Mouse (Mus musculus) lung, postnatal 0 days (tissue): Measurements from ENCODE around the gene Krt6a. TPM values are rescaled to one million over a fixed set of nuclear protein-coding genes. Genes with fewer than 3 reads are reported as not detected.
"Not testable (repeated sequence)": the region's sequence is repeated elsewhere in the genome, so short reads cannot be mapped to it uniquely, and the experiment has no call there.

Source experiments
- ATAC-seq: fragments of 200-750 bp; cut with Nextera tagmentation; 2 replicates; pipeline ENCODE4 v1.8.0; 2017; ENCODE audit warnings: moderate library complexity
- DNase-seq: peaks from one replicate; pipeline ENCODE4 v3.0.0-alpha.2; 2016; ENCODE audit warnings: low spot score
- H3K27ac ChIP-seq: fragments of 300-500 bp; sonication (generic); 2 replicates; pipeline ENCODE4 v1.5.1; 2014; ENCODE audit warnings: antibody characterized with exemption, mild to moderate bottlenecking, low read length, mixed read lengths
- H3K27me3 ChIP-seq: fragments of 300-500 bp; sonication (generic); replicated peaks from 2 replicates; pipeline ENCODE4 v1.6.1; 2014; ENCODE audit warnings: low read length, mixed read lengths; ENCODE audit not compliant: insufficient read depth
- H3K36me3 ChIP-seq: fragments of 300-500 bp; sonication (generic); 2 replicates; pipeline ENCODE4 v1.6.1; 2014; ENCODE audit warnings: low read length, mixed read lengths; ENCODE audit not compliant: insufficient read depth
- H3K4me1 ChIP-seq: fragments of 300-500 bp; sonication (generic); 2 replicates; pipeline ENCODE4 v1.6.1; 2014; ENCODE audit warnings: antibody characterized with exemption, low read depth, low read length, mixed read lengths; ENCODE audit not compliant: insufficient read depth
- H3K4me2 ChIP-seq: fragments of 300-500 bp; sonication (generic); replicated peaks from 2 replicates; pipeline ENCODE4 v1.6.1; 2014; ENCODE audit warnings: low read depth, mild to moderate bottlenecking, low read length, moderate library complexity, mixed read lengths
- H3K4me3 ChIP-seq: fragments of 300-500 bp; sonication (generic); 2 replicates; pipeline ENCODE4 v1.5.1; 2014; ENCODE audit warnings: low read depth, low read length
- H3K9ac ChIP-seq: fragments of 300-500 bp; sonication (generic); replicated peaks from 2 replicates; pipeline ENCODE4 v1.6.1; 2014; ENCODE audit warnings: low read depth, mild to moderate bottlenecking
- H3K9me3 ChIP-seq: fragments of 300-500 bp; sonication (generic); 2 replicates; pipeline ENCODE4 v1.6.1; 2016; ENCODE audit warnings: low read length, mixed read lengths
- CTCF ChIP-seq: IDR thresholded peaks from 2 replicates; pipeline ENCODE4 v1.5.1; 2016; ENCODE audit warnings: antibody characterized with exemption, mild to moderate bottlenecking
- EP300 ChIP-seq: IDR thresholded peaks from 2 replicates; pipeline ENCODE4 v1.6.1; 2016; ENCODE audit warnings: antibody characterized with exemption, mild to moderate bottlenecking, control low read depth
- WGBS: fragments of 180-500 bp; shearing (Covaris S2); extraction: QIAGEN DNeasy Blood & Tissue Kit; methylation state at CpG from one replicate; pipeline ENCODE4 v1.1.7; 2014; 5-methylcytosine and 5-hydroxymethylcytosine counted together
- polyA plus RNA-seq: library from polyadenylated mRNA; unstranded; fragments of >200 nt; fragmentation: Nextera tagmentation; extraction: Ambion mirVana; gene quantifications from 2 replicates; pipeline ENCODE4 v1.2.1, GENCODE M21; 2015

Gene Krt6a
- polyA plus RNA-seq, 1 experiment from 2014 or later: 0.18 TPM

- H3K27me3 ChIP-seq: no peaks in the 10 kb centered on the region
- H3K9ac ChIP-seq: no peak overlapping the region
- H3K4me1 ChIP-seq: no peaks in the 10 kb centered on the region
- 43% methylated on average over 3 of the region's 3 CpGs for WGBS
- H3K9me3 ChIP-seq: no peaks in the 10 kb centered on the region
- no peak for DNase-seq
- H3K4me3 ChIP-seq: no peak overlapping the region
- H3K4me2 ChIP-seq: no peak overlapping the region
- no peak overlapping the region for H3K27ac ChIP-seq
- no peak for ATAC-seq
- TF ChIP-seq CTCF: no peak
- no peak for TF ChIP-seq EP300
- no peaks in the 10 kb centered on the region for H3K36me3 ChIP-seq
Measured at GRCm38 (mm10) chr15:101699192-101699591, 5.1 kb upstream of the Krt6a start.

- no peak for ATAC-seq
- Histone ChIP-seq H3K9ac (no peak overlapping the region), H3K9me3 (no peaks in the 10 kb centered on the region), H3K4me3 (no peak overlapping the region), H3K4me1 (no peaks in the 10 kb centered on the region), H3K27me3 (no peaks in the 10 kb centered on the region), H3K27ac (no peak overlapping the region), H3K36me3 (no peaks in the 10 kb centered on the region), H3K4me2 (no peak overlapping the region)
- TF ChIP-seq EP300 (no peak), CTCF (no peak)
- 58% methylated on average over 8 of the region's 8 CpGs for WGBS
- no peak for DNase-seq
Measured at GRCm38 (mm10) chr15:101697326-101698188, 3.5 kb upstream of the Krt6a start.

- H3K4me3 ChIP-seq, ATAC-seq, H3K36me3 ChIP-seq, H3K27me3 ChIP-seq, H3K27ac ChIP-seq, H3K9me3 ChIP-seq, H3K4me2 ChIP-seq, H3K9ac ChIP-seq, H3K4me1 ChIP-seq, DNase-seq: not testable (repeated sequence)
- 89% methylated on average over 5 of the region's 5 CpGs for WGBS
Measured at GRCm38 (mm10) chr15:101690460-101690859, 3.6 kb downstream of the Krt6a start.

GRCm38 (mm10) chr15:101688161-101688560 is 5.9 kb downstream of the Krt6a start:
- H3K4me3 ChIP-seq: no peak overlapping the region
- 46% methylated on average over 2 of the region's 2 CpGs for WGBS
- no peak overlapping the region for H3K27ac ChIP-seq
- no peaks in the 10 kb centered on the region for H3K36me3 ChIP-seq
- no peak overlapping the region for H3K9ac ChIP-seq
- H3K4me1 ChIP-seq: no peaks in the 10 kb centered on the region
- TF ChIP-seq EP300 (no peak), CTCF (no peak)
- DNase-seq: no peak
- H3K4me2 ChIP-seq: no peak overlapping the region
- H3K27me3 ChIP-seq: no peaks in the 10 kb centered on the region
- H3K9me3 ChIP-seq: no peaks in the 10 kb centered on the region
- no peak for ATAC-seq

- Histone ChIP-seq H3K36me3 (no peaks in the 10 kb centered on the region), H3K4me2 (no peak within 1 kb of the TSS), H3K27me3 (no peaks in the 10 kb centered on the region), H3K9me3 (no peaks in the 10 kb centered on the region), H3K4me3 (no peak within 1 kb of the TSS), H3K4me1 (no peaks in the 10 kb centered on the region), H3K27ac (no peak within 1 kb of the TSS), H3K9ac (no peak within 1 kb of the TSS)
- TF ChIP-seq EP300 (no peak), CTCF (no peak)
- WGBS: 92% methylated on average over 2 of the region's 2 CpGs
- no peak for ATAC-seq
- no peak for DNase-seq
Measured at GRCm38 (mm10) chr15:101680187-101680586, 13.9 kb downstream of the Krt6a start, which contains the start of gene Krt6b. Gene Krt6b (minus strand): TSS chr15:101680287.

GRCm38 (mm10) chr15:101675978-101676377 is 18.1 kb downstream of the Krt6a start:
- ATAC-seq (no peak), DNase-seq (no peak)
- H3K9ac ChIP-seq: no peak overlapping the region
- no peaks in the 10 kb centered on the region for H3K4me1 ChIP-seq
- TF ChIP-seq EP300 (no peak), CTCF (no peak)
- H3K4me3 ChIP-seq: no peak overlapping the region
- H3K27ac ChIP-seq: no peak overlapping the region
- 88% methylated on average over 1 of the region's 1 CpGs for WGBS
- H3K9me3 ChIP-seq: no peaks in the 10 kb centered on the region
- no peaks in the 10 kb centered on the region for H3K27me3 ChIP-seq
- no peaks in the 10 kb centered on the region for H3K36me3 ChIP-seq
- H3K4me2 ChIP-seq: no peak overlapping the region
